22 mouse cellular contexts compared by ENCODE assay signal in the genomic region with DNA sequence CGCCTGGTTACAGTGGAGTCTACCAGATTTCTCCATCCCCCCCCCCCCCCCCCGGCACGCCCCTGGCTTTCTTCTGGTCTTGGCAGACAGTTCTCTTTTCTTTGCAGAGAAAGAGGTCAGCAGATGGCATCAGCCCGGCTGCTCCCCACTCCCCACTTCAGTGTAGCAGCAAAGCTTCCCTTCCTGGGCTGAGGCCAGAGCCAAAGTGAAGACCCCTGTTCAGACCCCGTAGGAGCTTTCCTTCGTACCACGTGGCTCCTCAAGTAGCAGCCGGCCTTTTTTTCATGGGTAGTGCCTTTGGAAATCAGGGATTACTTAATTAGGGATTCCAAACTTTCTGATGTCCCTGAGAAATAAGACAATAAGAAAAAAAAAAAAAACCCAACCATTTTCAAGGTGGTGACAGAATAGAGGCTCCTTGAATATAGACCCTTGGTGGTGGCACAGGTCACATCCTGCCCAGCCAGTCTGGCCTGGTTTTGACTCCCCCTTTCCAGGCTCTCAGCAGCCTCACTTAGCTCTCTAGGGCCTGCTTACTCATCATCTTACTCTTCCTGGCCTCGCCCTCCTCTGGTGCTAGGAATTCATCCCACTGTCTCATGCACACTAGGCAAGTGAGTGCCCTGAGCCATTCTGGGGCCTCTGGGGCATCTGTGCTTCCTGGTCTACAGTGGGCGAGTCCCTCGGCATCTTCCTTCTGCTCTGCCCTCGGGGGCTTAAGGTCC. TPM values are rescaled to one million over a fixed set of nuclear protein-coding genes. Genes with fewer than 3 reads are reported as not detected.
DNase-seq lines count a peak whose midpoint lies in the region; ATAC-seq lines count a peak whose summit lies in the region.
"Had no signal": no experiment of that assay in that cellular context is flagged by ENCODE, and none has a peak within 500 bp of the region (broad histone marks: within the 10 kb centered on the region; RNA-seq: fewer than 3 reads in every experiment).

No protein-coding gene starts in this region.

- intact Hi-C loops in left cerebral cortex, postnatal 4 days (cut with DNase I), result loop anchor here (5.0 kb wide), 2 partner anchors 529 to 949 kb away; a partner anchor contains a TSS

- no peak overlapping the region for H3K4me3 ChIP-seq in hindbrain, embryonic 10.5 days
- H3K4me3 ChIP-seq in hindbrain, embryonic 11.5 days (ENCODE audit: low read depth, low read length), result no peak overlapping the region
- H3K4me3 ChIP-seq: embryonic facial prominence, embryonic 15.5 days; forebrain, embryonic 13.5 days; heart, embryonic 13.5 days; lung, embryonic 15.5 days; midbrain, embryonic 10.5 days; myocyte; neural tube, embryonic 12.5 days had no signal

- H3K36me3 ChIP-seq in hindbrain, embryonic 10.5 days, result no peaks in the 10 kb centered on the region
- H3K36me3 ChIP-seq in hindbrain, embryonic 11.5 days (ENCODE audit: control insufficient read depth, insufficient read depth, low read length), result no peaks in the 10 kb centered on the region
- H3K36me3 ChIP-seq: embryonic facial prominence, embryonic 15.5 days; heart, embryonic 13.5 days; lung, embryonic 15.5 days; midbrain, embryonic 10.5 days; neural tube, embryonic 12.5 days had no signal

- DNase-seq in cerebellum, postnatal 10 days, result peak; percentile 59 to 80
- DNase-seq in cerebellum, adult 11 months, result no peak
- DNase-seq in hindbrain, embryonic 10.5 days (ENCODE audit: low spot score), result no peak
- DNase-seq in hindbrain, embryonic 11.5 days (ENCODE audit: low spot score), result no peak
- DNase-seq in left cerebral cortex, postnatal 4 days, result peak; percentile 71
- no peak for DNase-seq in left cerebral cortex, adult 18-20 months (ENCODE audit: low spot score in 2 of 2)
- peak; percentile 56 for DNase-seq in 3T3-L1 (ENCODE audit: low read depth, low spot score)
- DNase-seq: cerebellum, adult 9-11 months; layer of hippocampus, postnatal 36 days; liver; thymus, postnatal 14 days had no signal

- H3K27ac ChIP-seq in hindbrain, embryonic 10.5 days, result 0 out of 2 replicates have a peak overlapping the region, but pooled peaks have one; percentile 13
- H3K27ac ChIP-seq in hindbrain, embryonic 11.5 days (ENCODE audit: low read depth, low read length), result no peak overlapping the region
- H3K27ac ChIP-seq: embryonic facial prominence, embryonic 15.5 days; forebrain, embryonic 13.5 days; heart, embryonic 13.5 days; kidney, postnatal 0 days; lung, embryonic 15.5 days; midbrain, embryonic 10.5 days; neural tube, embryonic 12.5 days had no signal

- no peak overlapping the region for H3K4me2 ChIP-seq in hindbrain, embryonic 11.5 days (replicated peaks; ENCODE audit: low read depth, low read length)
- H3K4me2 ChIP-seq: embryonic facial prominence, embryonic 15.5 days; forebrain, embryonic 13.5 days; heart, embryonic 13.5 days; lung, embryonic 15.5 days; neural tube, embryonic 12.5 days had no signal

- peaks cover 8% of the 10 kb centered on the region for H3K4me1 ChIP-seq in hindbrain, embryonic 10.5 days (replicated peaks)
- no peaks in the 10 kb centered on the region for H3K4me1 ChIP-seq in hindbrain, embryonic 11.5 days (replicated peaks; ENCODE audit: control insufficient read depth, insufficient read depth, low read length)
- H3K4me1 ChIP-seq: embryonic facial prominence, embryonic 15.5 days; forebrain, embryonic 13.5 days; heart, embryonic 13.5 days; lung, embryonic 15.5 days had no signal

- 77% methylated on average over 12 of the region's 12 CpGs for WGBS in hindbrain, embryonic 10.5 days
- WGBS in hindbrain, embryonic 11.5 days, result 81% methylated on average over 12 of the region's 12 CpGs

- no peaks in the 10 kb centered on the region for H3K27me3 ChIP-seq in hindbrain, embryonic 10.5 days (ENCODE audit: insufficient read depth, poor library complexity, severe bottlenecking)
- H3K27me3 ChIP-seq in hindbrain, embryonic 11.5 days (ENCODE audit: control insufficient read depth, insufficient read depth, low read length), result no peaks in the 10 kb centered on the region
- H3K27me3 ChIP-seq: embryonic facial prominence, embryonic 15.5 days; forebrain, embryonic 13.5 days; heart, embryonic 13.5 days; lung, embryonic 15.5 days; neural tube, embryonic 12.5 days had no signal

- ATAC-seq in hindbrain, embryonic 11.5 days (ENCODE audit: low FRiP score), result no peak
- ATAC-seq: forebrain, embryonic 13.5 days; inflammation-experienced regulatory T-cells, adult 6 months; midbrain, embryonic 16.5 days had no signal

- no peak overlapping the region for H3K9ac ChIP-seq in hindbrain, embryonic 11.5 days (ENCODE audit: low read depth, low read length)
- H3K9ac ChIP-seq: embryonic facial prominence, embryonic 15.5 days; forebrain, embryonic 13.5 days; heart, embryonic 13.5 days; lung, embryonic 15.5 days; neural tube, embryonic 12.5 days had no signal

- no peaks in the 10 kb centered on the region for H3K9me3 ChIP-seq in hindbrain, embryonic 10.5 days
- H3K9me3 ChIP-seq in hindbrain, embryonic 11.5 days (ENCODE audit: control insufficient read depth, low read length), result no peaks in the 10 kb centered on the region
- H3K9me3 ChIP-seq: embryonic facial prominence, embryonic 15.5 days; forebrain, embryonic 13.5 days; G1E; heart, embryonic 13.5 days; lung, embryonic 15.5 days; midbrain, embryonic 10.5 days; neural tube, embryonic 12.5 days had no signal

RNA-seq across cellular contexts. Expression of a gene that starts 38.1 kb away (rescaled TPM):
- 27.1 and 31.5 TPM in 2 replicates for polyA plus RNA-seq in hindbrain, embryonic 10.5 days (2016; fragmentation: Nextera tagmentation; extraction: Ambion mirVana)
- polyA plus RNA-seq in hindbrain, embryonic 11.5 days (2014; fragmentation: Nextera tagmentation; extraction: Ambion mirVana), result 33.6 and 38.3 TPM in 2 replicates
- total RNA-seq in left cerebral cortex, postnatal 4 days (2021), result 10 to 100 TPM; 54.6 to 55.7 TPM
- total RNA-seq in left cerebral cortex, adult 18-20 months (2021), result 10 to 100 TPM; 65.0 to 68.2 TPM

RNA-seq across cellular contexts. Expression of a gene that starts 44.0 kb away (rescaled TPM):
- 26.0 and 40.1 TPM in 2 replicates for polyA plus RNA-seq in hindbrain, embryonic 10.5 days (2016; fragmentation: Nextera tagmentation; extraction: Ambion mirVana)
- polyA plus RNA-seq in hindbrain, embryonic 11.5 days (2014; fragmentation: Nextera tagmentation; extraction: Ambion mirVana), result 39.0 and 48.9 TPM in 2 replicates
- total RNA-seq in left cerebral cortex, postnatal 4 days (2021), result 10 to 100 TPM; 45.1 to 45.8 TPM
- total RNA-seq in left cerebral cortex, adult 18-20 months (2021), result 10 to 100 TPM; 50.1 to 51.4 TPM

Comparison
In these comparisons a context has a peak if more than half of its experiments do, and no peak if none do; other contexts are left out.
1. DNase-seq: peak in cerebellum, postnatal 10 days (2 of 2), left cerebral cortex, postnatal 4 days (single experiment) and 3T3-L1 (single experiment); none in cerebellum, adult 11 months (single experiment), hindbrain, embryonic 10.5 days (single experiment), hindbrain, embryonic 11.5 days (single experiment) and left cerebral cortex, adult 18-20 months (0 of 2).